Mouse (Mus musculus) central nervous system, embryonic 11.5 days (tissue): ENCODE results near the gene Prdm11. TPM values are rescaled to one million over a fixed set of nuclear protein-coding genes. Genes with fewer than 3 reads are reported as not detected.

Experiments used
- polyA plus RNA-seq: library from polyadenylated mRNA; depleted of rRNA; stranded (reverse); fragments of >200 nt; gene quantifications from 2 replicates; pipeline ENCODE4 v1.2.3, GENCODE M21; 2012; rRNA removed

The Prdm11 gene
- 6.4 and 9.1 TPM in 2 replicates for polyA plus RNA-seq

DNA sequence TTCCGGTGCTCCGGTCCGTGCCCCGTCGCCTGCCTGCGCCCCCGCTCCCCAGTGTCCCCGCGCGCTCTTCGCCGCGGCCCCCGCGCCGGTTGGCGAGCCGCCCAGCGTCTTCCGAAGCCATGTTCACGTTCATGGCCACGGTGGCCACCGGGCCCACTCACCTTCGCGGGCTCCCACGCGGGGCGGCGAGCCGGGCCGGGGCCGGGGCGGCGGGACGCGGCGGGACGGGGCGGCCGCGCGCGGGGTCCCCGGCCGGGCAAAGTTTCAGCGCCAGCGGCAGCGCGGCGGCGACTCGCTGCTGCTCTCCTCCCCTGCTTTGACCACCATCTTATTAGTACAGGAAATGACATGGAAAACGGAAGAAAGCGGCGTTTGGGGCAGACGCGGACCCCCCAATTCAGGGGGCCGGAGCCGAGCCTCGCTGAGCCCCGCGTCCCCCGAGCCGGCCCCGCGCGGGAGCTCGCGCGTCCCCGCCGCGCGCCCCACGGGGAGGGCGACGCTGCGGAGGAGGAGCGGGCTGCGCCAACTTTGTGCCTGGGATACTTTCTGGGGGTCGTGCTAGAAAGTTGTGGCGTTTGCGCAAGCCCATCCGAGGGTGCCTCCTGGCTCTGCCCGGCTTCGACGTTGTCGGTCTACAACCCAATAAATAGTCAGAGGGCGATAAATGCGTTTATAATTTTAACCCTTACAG, at the start of gene Prdm11:
Gene Prdm11 (minus strand): TSS at position 350 of the 691 bp plus-strand sequence.

Other genes with a start within 250 kb of the Prdm11 start
- 11.8 and 12.6 TPM in 2 replicates for gene Syt13, start 131.1 kb downstream of the Prdm11 start, polyA plus RNA-seq
- 111 and 123 TPM in 2 replicates for gene Trp53i11, start 141.4 kb upstream of the Prdm11 start, polyA plus RNA-seq